Mouse (Mus musculus) G1E-ER4 (cell line): ENCODE data around the gene Plekhm3. TPM values are rescaled to one million over a fixed set of nuclear protein-coding genes. Genes with fewer than 3 reads are reported as not detected.

Experiments used
- GATA1 ChIP-seq: IDR thresholded peaks from one replicate; pipeline ENCODE4 v1.8.0; 2012; ENCODE audit warnings: low read length, inconsistent platforms
- polyA plus RNA-seq: library from polyadenylated mRNA; stranded (reverse); fragments of >175 nt; gene quantifications from 2 replicates; pipeline ENCODE4 v1.2.3, GENCODE M21; 2012

Plekhm3 gene
- polyA plus RNA-seq, 1 experiment, result 1.8 TPM

GRCm38 (mm10) chr1:64742741-64743408 lies 213.7 kb downstream of the Plekhm3 start:
- no peak for TF ChIP-seq GATA1

- no peak for TF ChIP-seq GATA1
Measured at GRCm38 (mm10) chr1:64738661-64739082, 218.0 kb downstream of the Plekhm3 start.

GRCm38 (mm10) chr1:64738180-64738555 lies 218.5 kb downstream of the Plekhm3 start:
- no peak for TF ChIP-seq GATA1

- TF ChIP-seq GATA1, result no peak
Measured at GRCm38 (mm10) chr1:64737502-64738179, 219.0 kb downstream of the Plekhm3 start, which contains the start of gene Fzd5. Gene Fzd5, minus strand, starts transcription at chr1:64737751.

- no peak for TF ChIP-seq GATA1
Measured at GRCm38 (mm10) chr1:64736681-64737501, 219.7 kb downstream of the Plekhm3 start.

Other genes with a start within 250 kb of the Plekhm3 start
- 10.2 and 13.7 TPM in 2 replicates for gene Fzd5, start 219.1 kb downstream of the Plekhm3 start, polyA plus RNA-seq
- gene Akr1cl, start 75.9 kb upstream of the Plekhm3 start, polyA plus RNA-seq, result not detected in 2 replicates
- not detected in 2 replicates for gene Cryge, start 94.3 kb upstream of the Plekhm3 start, polyA plus RNA-seq
- not detected in 2 replicates for gene Crygd, start 106.6 kb upstream of the Plekhm3 start, polyA plus RNA-seq
- not detected in 2 replicates for gene Crygc, start 116.9 kb upstream of the Plekhm3 start, polyA plus RNA-seq
- not detected in 2 replicates for gene Crygb, start 125.5 kb upstream of the Plekhm3 start, polyA plus RNA-seq
- gene Cryga, start 146.5 kb upstream of the Plekhm3 start, polyA plus RNA-seq, result not detected in 2 replicates
- gene Gm28845, start 162.7 kb upstream of the Plekhm3 start, polyA plus RNA-seq, result not detected in 2 replicates
- not detected in 2 replicates for gene D630023F18Rik, start 166.4 kb upstream of the Plekhm3 start, polyA plus RNA-seq
- 1.1 and 1.2 TPM in 2 replicates for gene Idh1, start 229.7 kb upstream of the Plekhm3 start, polyA plus RNA-seq
- gene Pikfyve, start 229.9 kb upstream of the Plekhm3 start, polyA plus RNA-seq, result 60.9 and 88.3 TPM in 2 replicates